Mouse (Mus musculus): ENCODE data around the gene Snx9.

Snx9 gene

DNA sequence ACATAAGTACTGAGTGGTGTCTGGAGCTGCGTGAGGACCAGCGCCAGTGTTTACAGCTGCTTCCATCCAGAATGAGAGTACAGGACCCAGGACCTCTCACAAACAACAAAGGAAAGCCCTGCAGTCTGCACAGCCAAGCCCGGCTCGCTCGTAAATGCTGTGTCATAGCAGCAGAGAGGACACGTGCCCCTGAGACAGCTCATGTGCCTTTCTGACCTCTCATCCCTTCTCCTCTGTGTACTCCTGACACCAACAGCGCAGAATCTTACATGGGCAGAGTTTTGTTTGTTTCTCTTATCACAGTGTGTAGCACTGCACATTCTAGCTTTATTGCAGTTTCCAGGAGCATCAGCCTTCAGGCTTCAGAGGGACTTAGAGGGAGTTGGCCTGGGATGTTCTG lies 85.6 kb downstream of the Snx9 start:
- no peak for DNase-seq (ENCODE audit: low read depth, low spot score)

DNA sequence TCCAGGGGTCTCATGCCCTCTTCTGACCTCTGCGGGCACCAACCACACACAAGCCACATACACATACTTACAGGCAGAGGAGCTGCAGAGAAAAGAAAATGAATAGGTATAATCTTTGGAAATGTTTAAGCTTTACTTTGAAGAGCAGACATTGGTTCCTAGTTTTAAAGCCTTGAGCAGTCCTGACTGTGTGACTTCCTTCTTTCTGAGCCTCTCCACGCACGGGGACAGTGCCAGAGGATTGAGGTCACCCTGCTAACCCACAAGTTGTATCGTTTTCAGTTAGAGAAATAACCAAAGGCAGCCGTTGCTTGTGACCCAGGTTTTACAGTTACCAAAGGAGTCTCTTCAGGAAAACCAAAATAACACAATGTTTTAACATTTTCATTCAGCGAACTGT lies 87.9 kb downstream of the Snx9 start:
- DNase-seq (ENCODE audit: low read depth, low spot score): no peak

DNA sequence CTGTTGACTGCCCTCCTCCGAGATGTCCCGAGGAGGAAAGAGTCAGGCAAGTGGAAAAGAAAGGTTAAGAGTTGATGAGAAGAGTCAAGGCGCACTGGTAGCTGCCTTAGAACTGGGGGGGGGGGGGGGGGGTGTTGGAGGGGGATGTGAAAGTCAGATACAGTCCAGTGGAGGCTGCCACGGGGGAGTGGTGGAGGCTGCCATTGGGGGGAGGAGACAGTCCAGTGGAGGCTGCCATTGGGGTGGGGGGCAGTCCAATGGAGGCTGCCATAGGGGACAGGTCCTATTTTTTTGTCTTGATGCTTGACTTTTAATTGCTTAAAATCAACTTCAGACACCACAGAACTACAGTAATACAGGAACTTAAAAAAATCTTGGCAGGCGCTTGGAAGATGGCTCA lies 91.0 kb downstream of the Snx9 start:
- no peak for DNase-seq (ENCODE audit: low read depth, low spot score)

DNA sequence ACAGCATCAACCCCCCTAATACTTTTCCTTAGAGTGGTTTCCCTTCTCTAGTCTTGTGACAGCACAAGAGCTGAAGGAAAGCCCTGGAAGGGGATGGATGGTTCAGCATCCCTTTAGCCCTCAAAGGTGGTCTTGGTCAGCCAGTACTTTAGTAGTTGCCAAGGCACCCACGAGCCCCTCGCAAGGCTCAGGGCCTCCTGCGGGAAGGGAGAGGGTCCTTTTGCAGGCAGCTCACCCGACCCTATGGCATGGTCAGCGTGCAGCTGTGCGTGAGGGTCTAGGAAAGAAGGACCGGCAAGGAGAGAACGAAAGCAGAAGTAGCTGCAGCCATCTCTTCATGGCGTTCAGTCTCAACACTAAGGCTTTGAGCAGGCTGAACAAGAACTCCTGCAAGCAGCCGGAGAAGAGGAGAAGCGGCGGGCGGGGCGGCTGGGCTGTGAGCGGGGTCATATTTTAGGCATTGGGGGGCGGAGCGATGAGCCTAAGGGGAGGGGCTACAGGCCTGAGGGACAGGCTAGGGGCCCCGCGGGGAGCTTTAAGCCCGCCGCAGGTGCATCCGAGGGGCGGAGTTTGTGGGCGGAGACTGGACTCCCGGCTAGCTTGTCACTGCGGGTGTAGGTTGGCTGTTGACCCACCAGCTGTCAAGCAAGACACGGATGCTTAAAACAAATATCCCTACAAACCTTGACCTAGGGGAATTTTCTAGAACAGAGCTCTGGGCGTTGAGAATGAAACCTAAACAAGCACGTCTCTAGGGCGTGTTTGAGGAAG lies 93.6 kb downstream of the Snx9 start:
- no peak for DNase-seq (ENCODE audit: low read depth, low spot score)

DNA sequence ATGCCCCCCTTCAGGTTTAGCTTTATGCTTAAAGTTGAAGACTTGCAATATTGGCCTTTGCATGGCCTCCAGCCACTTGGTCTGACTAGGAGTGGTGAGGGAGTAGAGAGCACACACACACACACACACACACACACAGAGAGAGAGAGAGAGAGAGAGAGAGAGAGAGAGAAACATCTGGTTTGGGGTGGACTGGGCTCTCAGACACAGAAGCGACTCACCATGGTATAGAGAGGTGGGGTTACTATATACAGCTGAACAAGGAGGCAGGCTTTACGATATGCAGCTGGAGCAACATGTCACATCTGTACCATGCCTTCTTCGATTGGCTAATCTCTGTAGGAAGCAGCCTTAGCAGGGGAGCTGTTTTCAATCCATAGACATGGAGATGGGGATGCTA lies 94.6 kb downstream of the Snx9 start:
- DNase-seq (ENCODE audit: low read depth, low spot score): no peak

DNA sequence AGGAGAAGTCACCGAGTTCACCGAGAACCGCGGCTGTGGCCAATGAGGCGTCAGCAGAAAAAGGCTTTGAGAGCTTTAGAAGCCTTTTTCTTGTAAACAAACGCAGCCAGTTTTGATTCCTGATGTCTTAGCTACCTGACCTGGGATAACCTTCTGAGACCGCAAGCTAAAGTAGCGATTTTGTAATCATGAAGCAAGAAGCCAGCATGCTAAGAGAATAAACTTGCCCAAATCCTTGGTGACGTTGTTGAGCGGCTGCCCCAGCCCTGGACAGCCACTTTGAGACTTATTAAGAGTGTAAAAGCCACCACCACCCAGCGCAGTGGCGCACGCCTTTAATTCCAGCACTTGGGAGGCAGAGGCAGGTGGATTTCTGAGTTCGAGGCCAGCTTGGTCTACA lies 95.1 kb downstream of the Snx9 start:
- DNase-seq (ENCODE audit: low read depth, low spot score): no peak

DNA sequence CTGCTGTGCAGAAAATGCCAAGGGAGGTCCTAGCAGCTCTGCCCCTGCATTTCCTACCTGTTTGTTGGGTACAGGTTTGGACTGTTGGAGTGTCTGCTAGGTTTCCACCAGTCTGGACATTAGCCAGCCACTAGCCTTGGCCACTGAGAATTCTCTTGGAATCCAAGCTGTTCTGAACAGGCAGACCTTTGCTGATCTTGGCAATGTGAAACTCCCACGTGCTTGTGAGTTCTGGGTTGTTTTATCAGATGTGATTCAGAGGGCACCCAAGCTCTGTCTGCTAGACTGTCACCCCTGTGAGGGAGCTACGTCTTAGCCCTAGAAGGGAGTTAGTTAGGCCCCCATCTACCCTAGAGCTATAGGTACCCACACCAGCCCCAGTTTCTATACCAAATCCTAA lies 96.3 kb downstream of the Snx9 start:
- no peak for DNase-seq (ENCODE audit: low read depth, low spot score)

DNA sequence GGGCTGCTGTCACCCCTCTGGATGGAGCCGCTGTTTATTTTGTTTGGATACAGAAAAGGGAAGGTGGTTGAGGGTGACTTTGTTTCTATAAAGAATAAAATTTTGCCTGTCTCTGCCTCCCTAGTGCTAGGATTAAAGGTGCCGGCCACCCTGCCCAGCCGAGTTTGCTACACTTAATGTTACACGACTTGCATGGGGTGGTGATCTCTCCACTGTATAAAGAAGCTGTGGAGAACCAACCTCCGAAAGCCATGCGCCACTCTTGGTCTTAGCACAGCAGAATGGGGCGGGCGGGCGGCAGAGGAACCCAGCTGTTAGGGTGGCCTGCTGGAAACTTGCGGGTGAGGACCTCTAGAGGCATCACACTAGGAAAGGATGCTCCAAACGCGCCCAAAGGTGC lies 98.7 kb downstream of the Snx9 start:
- no peak for DNase-seq (ENCODE audit: low read depth, low spot score)

DNA sequence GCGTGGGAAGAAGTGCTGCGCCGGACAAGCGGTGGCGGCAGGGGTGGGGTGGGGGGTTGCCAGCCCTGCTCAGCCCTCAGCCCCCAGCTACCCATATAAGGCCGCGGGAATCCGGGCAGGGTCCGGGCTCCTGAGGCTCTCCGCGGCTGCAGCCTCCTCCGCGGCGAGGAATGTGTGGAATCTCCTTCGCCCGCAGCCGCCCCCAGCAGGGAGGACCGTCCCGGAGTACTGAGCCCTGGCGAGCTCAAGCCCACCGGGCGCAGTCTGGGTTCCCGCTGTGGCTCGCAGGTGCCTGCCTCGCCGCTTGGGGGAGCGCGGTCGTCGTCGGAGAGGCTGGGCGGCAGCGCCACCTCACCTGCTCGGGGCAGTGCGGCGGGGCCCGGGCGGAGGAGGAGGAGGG lies 99.7 kb downstream of the Snx9 start:
- DNase-seq (ENCODE audit: low read depth, low spot score): no peak

DNA sequence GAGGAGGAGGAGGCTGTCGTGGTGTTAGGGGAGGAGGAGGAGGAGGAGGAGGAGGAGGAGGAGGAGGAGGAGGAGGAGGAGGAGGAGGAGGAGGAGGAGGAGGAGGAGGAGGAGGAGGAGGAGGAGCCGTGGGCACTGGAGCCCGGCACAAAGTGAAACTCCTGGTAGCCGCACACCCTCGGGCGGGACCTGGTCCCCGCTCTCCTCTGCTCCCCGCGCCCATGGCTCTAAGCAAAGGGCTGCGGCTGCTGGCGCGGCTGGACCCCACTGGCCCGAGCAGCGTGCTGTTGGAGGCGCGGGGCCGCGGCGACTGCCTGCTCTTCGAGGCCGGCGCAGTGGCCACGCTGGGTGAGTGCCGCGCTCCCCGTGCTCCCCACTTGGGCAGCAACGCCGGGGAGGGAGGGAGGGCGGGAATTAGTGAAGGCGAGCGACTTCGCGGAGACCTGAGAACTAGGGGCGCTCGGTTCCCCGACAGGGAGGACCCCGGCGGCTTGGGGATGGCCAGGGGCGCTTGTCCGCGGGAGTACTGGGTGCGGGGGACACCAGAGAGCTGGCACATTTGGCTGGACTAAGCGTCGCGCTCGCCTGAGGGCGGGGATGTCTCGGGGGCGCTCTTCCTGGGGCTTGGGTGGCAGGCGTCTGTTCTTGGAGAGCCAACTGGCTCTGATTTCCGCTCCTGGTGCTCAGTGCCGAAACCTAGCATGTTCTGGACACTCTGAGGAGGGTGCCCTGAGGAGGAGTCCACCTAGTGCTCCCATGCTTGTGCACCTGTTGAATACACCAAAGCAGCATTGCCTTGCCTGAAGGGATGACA lies 100.3 kb downstream of the Snx9 start, which contains the start of gene Synj2:
Gene Synj2, plus strand, starts transcription at position 51 of the 814 bp plus-strand sequence.
- no peak for DNase-seq (ENCODE audit: low read depth, low spot score)

DNA sequence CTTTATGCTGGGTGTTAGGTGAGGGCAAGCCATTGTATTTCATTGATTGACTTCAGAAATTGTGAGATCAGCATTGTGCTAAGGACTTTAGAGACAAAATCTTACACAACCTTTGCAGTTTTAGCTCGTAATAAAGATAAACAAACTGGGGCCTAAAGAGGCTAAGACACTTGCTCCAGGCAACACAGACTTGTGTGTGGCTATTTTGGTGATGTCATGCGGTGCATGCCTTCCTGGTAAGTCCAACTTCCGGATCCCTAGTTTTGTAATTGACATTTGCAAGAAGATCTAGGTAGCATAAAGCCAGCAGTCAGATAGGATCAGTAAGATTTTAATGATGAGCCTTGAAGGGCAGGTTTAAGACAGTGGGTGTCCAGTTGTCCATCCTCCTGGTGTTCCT lies 101.0 kb downstream of the Snx9 start:
- DNase-seq (ENCODE audit: low read depth, low spot score): no peak

DNA sequence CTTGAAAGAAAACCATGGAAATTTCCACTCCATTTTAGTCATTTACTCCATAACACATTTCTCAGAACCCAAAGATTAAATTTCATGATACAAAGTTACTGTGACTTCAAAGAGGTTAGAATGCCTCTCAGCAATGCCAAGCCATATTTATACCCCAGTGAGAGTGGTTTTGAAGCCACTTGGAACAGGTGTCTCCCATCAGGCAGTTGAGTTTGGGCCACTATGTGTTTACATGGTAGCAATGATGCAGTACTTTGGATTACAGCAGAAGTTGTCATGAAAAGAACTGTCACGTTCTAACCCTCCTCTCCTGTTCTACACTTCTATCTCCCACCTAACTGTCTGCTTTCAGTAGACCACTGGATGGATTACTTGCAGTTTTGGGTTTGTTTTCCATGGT lies 101.9 kb downstream of the Snx9 start:
- DNase-seq (ENCODE audit: low read depth, low spot score): no peak

DNA sequence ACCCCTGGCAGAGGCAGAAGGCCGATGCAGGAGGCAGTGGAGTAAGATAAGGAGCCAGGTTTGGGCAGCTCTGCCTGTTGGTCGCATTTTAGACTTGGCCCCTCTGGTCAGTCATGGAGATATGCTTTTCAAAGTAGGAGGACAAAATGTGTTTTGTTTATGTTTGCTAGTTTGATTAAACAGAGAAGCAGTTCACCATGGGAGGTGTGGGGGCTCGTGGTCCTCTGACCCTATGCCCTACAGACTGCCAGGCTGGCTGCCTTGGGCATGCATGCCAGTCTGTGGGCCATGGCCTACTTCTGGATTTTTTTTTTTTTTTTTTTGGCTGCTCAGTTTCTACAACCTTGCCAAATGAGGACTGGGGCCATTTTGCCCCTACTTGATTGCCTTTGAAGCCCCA lies 105.9 kb downstream of the Snx9 start:
- DNase-seq (ENCODE audit: low read depth, low spot score): no peak

DNA sequence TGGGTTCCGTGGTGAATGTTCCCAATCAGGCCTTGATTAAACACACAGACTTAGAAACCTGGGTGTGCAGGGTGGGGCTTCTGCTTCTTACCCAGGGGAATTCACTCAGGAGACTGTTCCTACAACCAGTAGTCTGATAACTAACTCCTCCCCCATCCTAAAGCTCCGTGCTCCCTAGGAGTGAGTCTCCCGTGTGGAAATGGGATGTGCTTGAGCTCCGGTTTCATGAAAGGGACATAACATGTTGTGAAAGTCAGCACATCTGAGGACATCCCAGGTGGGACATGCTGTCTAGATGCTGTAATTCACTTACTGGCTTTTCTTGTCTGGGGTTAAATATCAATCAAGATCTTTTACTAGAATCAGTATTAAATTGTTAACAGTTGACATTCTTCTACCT lies 111.3 kb downstream of the Snx9 start:
- DNase-seq (ENCODE audit: low read depth, low spot score): no peak

DNA sequence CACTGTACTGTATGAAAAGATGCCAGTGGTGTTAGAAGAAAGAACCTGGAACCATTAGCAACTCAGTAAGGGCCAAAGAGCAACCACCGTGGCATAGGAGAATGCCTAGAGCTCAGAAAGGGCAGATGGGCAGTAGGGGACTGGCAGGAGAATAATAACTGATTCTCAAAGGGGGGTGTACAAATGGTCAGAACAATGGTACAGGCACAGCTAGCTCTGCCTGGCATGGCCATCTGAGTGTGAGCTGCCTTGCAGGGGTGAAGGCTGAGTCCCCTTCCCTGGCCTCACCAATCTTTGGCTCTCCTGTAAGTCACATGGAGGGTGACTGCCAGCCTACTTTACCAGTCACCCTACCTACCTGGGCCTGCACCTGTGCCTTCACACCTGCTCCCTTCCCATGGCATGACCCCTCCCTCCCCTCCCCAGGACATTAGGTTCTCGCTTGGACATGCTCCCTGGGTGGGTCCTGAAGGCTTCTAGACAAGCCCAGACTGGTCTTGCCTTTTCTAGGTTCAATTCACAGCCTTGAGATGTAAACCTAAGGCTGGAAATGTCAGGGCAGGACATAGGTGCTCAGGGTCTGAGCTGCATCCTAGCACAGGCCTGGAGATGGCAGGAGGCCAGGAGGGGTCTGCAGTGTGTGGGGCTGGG lies 115.3 kb downstream of the Snx9 start:
- DNase-seq (ENCODE audit: low read depth, low spot score): no peak

DNA sequence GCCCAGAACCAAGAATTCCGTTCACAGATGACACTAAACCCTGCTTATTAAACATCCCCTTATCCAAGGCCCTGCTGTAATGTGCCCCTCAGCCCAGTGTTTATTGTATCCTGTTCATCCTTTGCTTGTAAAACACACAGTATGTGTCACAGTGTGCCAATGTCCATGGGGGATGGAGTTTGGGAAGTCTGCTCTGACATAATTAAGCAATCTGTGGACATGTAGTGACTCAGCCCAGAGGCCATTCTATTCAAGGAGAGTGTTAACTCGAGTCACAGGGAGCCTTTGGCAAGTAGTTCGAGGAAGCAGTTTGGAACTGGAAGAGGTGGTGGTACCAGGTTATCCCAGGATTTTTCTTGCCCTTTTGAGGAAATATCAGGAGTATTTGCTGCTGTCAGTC lies 116.0 kb downstream of the Snx9 start:
- no peak for DNase-seq (ENCODE audit: low read depth, low spot score)

DNA sequence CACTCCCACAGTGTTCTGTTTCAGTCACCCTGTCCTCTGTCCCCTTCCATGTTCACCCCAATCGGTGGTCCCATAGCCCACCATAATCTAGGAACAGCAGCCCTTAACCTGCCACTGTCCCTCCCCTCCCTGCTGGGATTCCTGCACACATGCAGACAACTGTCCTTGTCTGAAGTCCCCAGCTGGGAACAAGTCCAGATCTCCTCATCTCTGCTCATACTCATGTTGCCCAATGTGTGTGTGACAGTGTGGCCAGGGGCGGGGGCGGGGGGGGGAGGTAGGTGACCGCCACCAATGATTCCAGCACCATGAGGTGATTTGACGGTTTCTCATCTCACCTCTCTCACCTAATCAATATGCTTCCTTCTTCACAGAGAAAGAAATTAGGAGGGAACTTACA lies 117.1 kb downstream of the Snx9 start:
- no peak for DNase-seq (ENCODE audit: low read depth, low spot score)

DNA sequence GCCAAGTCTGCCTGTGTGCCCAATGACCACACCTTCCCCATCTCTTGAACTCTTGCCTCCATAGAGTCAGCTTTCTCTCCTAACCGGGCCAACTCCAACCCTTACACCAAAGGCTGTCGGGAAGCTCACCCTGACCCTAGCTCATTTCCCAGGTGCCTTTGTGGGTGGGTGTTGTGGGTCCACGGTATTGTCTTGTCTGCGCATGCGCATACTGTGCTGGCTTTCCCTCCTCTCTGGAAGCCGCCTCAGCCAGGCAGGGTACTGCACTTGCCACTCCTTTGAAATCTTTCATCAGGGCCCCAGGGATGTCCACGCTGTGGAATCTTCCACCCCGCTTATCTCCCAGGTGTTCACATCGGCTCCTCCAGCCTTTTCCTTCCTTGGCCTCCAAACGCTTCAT lies 117.5 kb downstream of the Snx9 start:
- DNase-seq (ENCODE audit: low read depth, low spot score): no peak

DNA sequence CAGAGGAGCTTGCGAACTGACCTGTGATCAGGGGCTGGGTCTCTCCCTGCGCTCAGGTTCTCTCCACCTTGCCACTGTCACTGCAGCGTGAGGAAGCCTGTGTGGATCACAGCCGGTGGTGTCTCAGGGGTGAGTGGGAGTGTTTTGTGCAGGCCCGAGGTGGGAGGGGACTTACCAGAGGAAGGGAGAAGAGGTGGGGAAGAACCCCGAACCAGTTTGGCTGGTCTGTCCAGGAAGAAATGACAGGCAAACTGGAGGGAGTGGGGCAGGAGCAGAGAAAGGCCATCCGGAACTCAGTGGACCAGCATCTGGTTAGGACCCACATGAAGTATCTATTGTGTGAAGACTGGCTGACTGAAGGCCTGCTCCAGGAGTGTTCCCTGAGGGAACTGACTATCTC lies 118.0 kb downstream of the Snx9 start:
- DNase-seq (ENCODE audit: low read depth, low spot score): no peak

DNA sequence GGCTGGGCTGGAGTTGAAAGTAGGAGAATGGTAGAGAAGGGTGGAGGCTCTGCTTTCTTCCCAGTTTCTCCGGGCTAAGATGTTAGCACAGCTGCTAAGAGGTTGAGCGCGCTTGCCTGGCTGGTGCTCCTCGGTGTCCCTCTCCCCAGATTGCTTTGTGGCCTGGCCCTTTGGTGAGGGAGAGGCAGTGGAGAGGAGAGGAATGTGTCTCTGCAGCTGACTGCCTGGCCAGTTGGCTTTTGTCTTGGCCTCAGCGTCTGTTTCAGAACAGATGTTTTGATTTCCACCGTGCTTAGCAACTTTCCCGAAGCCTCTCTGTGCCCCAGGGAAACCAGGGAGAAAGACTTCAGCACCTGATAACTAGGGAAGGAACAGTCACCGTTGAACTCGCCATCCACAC lies 118.7 kb downstream of the Snx9 start:
- DNase-seq (ENCODE audit: low read depth, low spot score): no peak

DNA sequence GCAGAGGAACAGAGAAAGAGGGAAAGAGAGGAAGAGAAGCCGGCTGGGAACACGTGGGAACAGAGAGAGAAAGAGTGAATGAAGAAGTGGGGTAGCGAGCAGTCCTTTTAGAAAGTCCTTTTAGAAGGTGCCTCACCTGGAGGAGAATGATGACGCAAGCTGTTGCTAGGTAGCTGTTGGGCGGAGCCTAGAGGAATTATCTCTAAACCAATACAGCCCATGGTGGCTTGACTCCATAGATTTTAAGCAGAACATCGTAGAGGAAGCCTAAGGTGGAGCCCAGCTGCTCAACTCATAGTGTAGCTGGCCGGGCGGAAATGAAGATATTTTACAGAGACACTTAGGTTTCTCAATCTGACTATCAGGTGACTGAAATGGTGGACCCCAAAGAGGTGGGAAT lies 122.6 kb downstream of the Snx9 start:
- DNase-seq (ENCODE audit: low read depth, low spot score): no peak

DNA sequence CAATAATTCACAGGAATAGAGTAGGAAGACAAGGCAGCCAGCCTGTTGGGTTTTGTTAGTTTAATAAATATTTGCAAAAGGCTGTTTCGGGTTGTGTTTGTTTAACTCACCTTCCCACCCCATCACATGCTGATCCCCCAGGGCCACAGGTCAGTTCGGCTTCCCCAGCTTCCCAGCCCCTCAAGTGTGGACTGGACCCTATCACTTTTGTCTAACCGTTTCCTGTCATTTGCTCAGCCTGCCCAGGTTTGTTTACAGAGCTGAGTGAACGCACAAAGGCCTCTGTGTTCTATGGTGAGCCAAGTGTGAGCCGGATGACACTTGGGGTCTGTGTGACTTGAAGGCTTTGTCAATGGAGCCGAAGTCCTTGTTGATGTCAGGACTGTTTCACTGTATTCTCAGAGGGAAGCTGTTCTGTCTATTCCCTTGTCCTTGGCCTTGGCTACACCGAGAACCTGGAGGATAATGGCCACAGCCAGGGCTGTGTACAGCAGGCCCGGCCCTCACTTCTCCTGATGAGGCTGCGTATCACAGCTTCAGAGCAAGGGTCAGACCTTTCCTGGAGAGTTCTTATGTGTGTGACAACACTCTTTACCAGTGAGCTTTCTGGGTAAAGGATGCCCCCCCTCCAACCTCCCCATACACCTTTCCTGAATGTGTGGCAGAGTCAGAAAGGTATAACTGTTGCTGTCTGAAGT lies 124.1 kb downstream of the Snx9 start:
- no peak for DNase-seq (ENCODE audit: low read depth, low spot score)
